8 mouse cellular contexts compared by ENCODE assay signal in genomic region chr13:51567411-51567851, GRCm38 (mm10). TPM values are rescaled to one million over a fixed set of nuclear protein-coding genes. Genes with fewer than 3 reads are reported as not detected.
A peak's percentile ranks its signal among the peaks of the same experiment; 100 is the strongest.
DNase-seq lines count a peak whose midpoint lies in the region; ATAC-seq and TF ChIP-seq lines count a peak whose summit lies in the region.

No protein-coding gene starts in this region.

- H3K36me3 ChIP-seq in embryonic facial prominence, embryonic 10.5 days (replicated peaks), result no peaks in the 10 kb centered on the region
- no peaks in the 10 kb centered on the region for H3K36me3 ChIP-seq in limb, embryonic 12.5 days

- ATAC-seq in limb, embryonic 12.5 days (ENCODE audit: insufficient number of reproducible peaks, insufficient read depth, low FRiP score, low TSS enrichment, low read depth), result no peak

- DNase-seq in heart, adult 11 months, result peak; percentile 90
- DNase-seq in heart, postnatal 25 days (ENCODE audit: low spot score), result no peak
- peak; percentile 71 for DNase-seq in Muller cell, postnatal 12 days (ENCODE audit: inconsistent ontology term)
- peak; percentile 70 for DNase-seq in embryonic facial prominence, embryonic 10.5 days (ENCODE audit: low spot score)
- peak; percentile 25 to 37 for DNase-seq in heart, postnatal 36 days
- DNase-seq in B cell, adult 2 months, result no peak

- H3K27ac ChIP-seq in embryonic facial prominence, embryonic 10.5 days (replicated peaks), result peak overlapping the region; percentile 72
- H3K27ac ChIP-seq in limb, embryonic 12.5 days, result no peak overlapping the region
- H3K27ac ChIP-seq in olfactory bulb, adult 2 months (ENCODE audit: insufficient read depth, low read depth, low read length), result no peak overlapping the region

- TF ChIP-seq CTCF in olfactory bulb, adult 2 months (IDR thresholded peaks at IDR 0.05; ENCODE audit: insufficient read depth, low read depth, low read length), result no peak

- WGBS in embryonic facial prominence, embryonic 10.5 days, result under 1% methylated on average over 38 of the region's 38 CpGs
- WGBS in limb, embryonic 12.5 days, result 1% methylated on average over 38 of the region's 38 CpGs
- WGBS in olfactory bulb, adult 2 months, result 0% methylated on average over 38 of the region's 38 CpGs

- H3K4me3 ChIP-seq in embryonic facial prominence, embryonic 10.5 days, result peak overlapping the region; percentile 65
- H3K4me3 ChIP-seq in limb, embryonic 12.5 days (replicated peaks), result peak overlapping the region; percentile 48
- H3K4me3 ChIP-seq in olfactory bulb, adult 2 months (ENCODE audit: insufficient read depth, low read depth, low read length), result peak overlapping the region; percentile 65

- peaks cover 48% of the 10 kb centered on the region for H3K4me1 ChIP-seq in embryonic facial prominence, embryonic 10.5 days
- peaks cover 31% of the 10 kb centered on the region for H3K4me1 ChIP-seq in limb, embryonic 12.5 days (replicated peaks)
- peaks cover 19% of the 10 kb centered on the region for H3K4me1 ChIP-seq in olfactory bulb, adult 2 months (ENCODE audit: control insufficient read depth, insufficient read depth, low read length)

- H3K27me3 ChIP-seq in embryonic facial prominence, embryonic 10.5 days (replicated peaks; ENCODE audit: low read depth, poor library complexity, severe bottlenecking), result peaks cover 91% of the 10 kb centered on the region
- H3K27me3 ChIP-seq in limb, embryonic 12.5 days, result peaks cover 90% of the 10 kb centered on the region

- peak overlapping the region; percentile 58 for H3K9ac ChIP-seq in limb, embryonic 12.5 days (replicated peaks)

- TF ChIP-seq POLR2A in olfactory bulb, adult 2 months (IDR thresholded peaks at IDR 0.05; ENCODE audit: insufficient read depth, low read depth, low read length), result no peak

- peak overlapping the region; percentile 87 for H3K4me2 ChIP-seq in limb, embryonic 12.5 days

- intact Hi-C loops in heart, postnatal 25 days (cut with DNase I), result no loop called here
- intact Hi-C loops in heart, postnatal 36 days (cut with DNase I), result loop anchor here (5.0 kb wide), 1 partner anchor 50 kb away; no protein-coding TSS in a partner anchor

- H3K9me3 ChIP-seq in embryonic facial prominence, embryonic 10.5 days, result no peaks in the 10 kb centered on the region
- H3K9me3 ChIP-seq in limb, embryonic 12.5 days, result no peaks in the 10 kb centered on the region

RNA-seq across cellular contexts. Expression of gene Shc3, which starts 1.8 kb away (rescaled TPM):
- total RNA-seq in heart, postnatal 25 days (2021), result 1 to 10 TPM; 2.3 TPM
- polyA plus RNA-seq in embryonic facial prominence, embryonic 10.5 days (2016; fragmentation: Nextera tagmentation; extraction: Ambion mirVana), result 0.92 and 0.94 TPM in 2 replicates
- total RNA-seq in heart, postnatal 36 days (2021), result 1 to 10 TPM; 1.4 to 2.2 TPM
- 0.31 and 0.63 TPM in 2 replicates for polyA plus RNA-seq in limb, embryonic 12.5 days (2016; fragmentation: Nextera tagmentation; extraction: Ambion mirVana)
- not detected in 2 replicates for polyA plus RNA-seq in olfactory bulb, adult 2 months (2012; ENCODE audit: insufficient read depth, insufficient read length, low replicate concordance, missing spikeins)

Comparison
In these comparisons a context has a peak if more than half of its experiments do, and no peak if none do; other contexts are left out.
1. DNase-seq: peak in heart, adult 11 months (single experiment), Muller cell, postnatal 12 days (single experiment), embryonic facial prominence, embryonic 10.5 days (single experiment) and heart, postnatal 36 days (2 of 2); none in heart, postnatal 25 days (single experiment) and B cell, adult 2 months (0 of 2).
2. Peak in every context shown above with its lines, with median percentiles within 50 percentile points of each other: H3K4me3 ChIP-seq.